Mouse (Mus musculus): ENCODE data around the gene Myocd.

The Myocd gene

DNA sequence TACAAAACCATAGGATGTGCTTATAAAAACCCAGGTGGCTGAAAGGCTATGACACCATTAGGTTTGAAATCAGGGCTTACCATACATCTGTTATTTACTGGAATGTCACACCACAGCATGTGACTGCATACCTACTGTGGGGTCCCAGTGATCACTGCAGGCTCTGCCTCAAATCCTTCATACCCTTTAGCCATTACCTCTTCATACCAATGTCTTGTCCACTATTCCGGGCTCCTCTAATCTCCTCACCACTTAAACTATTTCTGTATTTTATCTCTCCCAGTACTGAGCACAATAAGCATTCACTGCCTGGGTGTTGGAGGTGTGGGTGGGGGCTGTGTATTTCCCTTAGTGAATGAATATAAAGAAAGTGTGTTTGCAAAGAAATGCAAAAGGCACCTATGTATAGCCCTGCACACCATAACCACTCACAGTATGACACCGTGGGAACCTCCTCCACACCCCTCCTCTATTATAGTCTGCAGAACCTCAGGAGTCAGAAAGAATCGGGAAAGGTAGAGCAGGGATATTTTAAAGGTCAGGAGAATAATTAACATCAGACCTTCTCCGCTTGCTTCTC lies 126.9 kb downstream of the Myocd start:
- DNase-seq (ENCODE audit: extremely low read depth, low read depth) = no peak

DNA sequence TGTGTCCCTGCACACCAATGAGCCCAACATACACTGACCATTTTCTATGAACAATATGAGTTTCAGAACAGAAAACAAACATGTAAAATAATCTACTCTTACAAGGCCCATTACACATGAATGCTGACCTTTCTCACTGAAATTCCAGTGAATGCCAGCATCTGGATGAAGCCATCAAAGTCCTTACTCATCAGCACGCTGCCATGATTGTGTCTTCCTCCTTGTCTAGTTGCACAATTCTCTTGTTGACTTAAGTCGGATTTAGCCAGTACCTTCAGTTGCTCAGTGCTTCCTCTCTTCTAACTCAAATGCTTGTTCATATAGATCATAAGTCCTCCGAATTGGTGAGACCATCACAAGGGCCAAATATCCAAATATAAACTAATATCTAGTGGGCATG lies 130.8 kb downstream of the Myocd start:
- DNase-seq (ENCODE audit: extremely low read depth, low read depth) = no peak

DNA sequence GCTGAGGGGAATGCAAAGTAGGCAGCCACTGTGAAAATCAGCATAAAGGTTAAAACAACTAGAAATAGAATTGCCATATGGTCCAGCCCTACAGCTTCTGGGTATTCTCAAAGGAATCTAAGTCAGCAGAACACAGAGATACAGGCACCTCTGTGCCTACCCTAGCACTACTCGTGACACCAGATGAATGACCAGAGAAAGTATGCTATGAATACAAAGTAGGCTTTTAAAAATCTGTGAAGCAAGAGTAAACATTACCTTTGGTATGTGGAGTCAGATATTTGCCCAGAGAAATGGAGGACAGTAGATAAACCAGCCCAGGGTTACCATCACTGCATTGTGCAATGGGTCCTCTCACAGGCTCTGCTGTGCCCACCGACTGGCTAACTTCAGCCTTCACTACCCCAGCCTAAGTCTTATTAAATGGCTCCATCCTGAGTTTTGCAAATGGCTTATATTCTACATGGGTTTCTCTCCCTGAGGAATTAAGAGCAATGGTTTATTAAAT lies 132.6 kb downstream of the Myocd start:
- DNase-seq (ENCODE audit: extremely low read depth, low read depth) = no peak

DNA sequence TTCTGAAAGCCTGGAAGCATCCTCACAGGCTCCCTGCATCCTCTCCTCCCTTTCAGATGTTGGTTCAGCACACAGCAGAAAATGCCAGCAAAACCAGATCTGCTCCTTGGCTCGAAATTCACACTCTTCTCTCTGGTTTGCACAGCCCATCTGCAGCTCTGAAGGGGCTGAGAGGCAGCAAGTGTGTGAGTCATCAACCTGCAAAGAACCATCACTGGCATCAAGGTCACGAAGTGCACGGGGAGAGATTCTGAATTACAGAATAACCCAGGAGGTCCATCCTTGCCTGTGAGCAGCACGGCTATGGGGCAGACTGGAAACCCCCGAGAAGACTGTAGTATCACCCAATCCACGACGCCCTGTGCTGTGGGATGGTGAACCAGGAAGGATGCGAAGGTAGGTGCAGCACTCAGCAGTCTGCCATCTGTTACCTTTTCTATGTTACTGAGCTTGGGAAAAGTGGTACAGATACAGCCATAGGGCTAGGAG lies 134.5 kb downstream of the Myocd start:
- DNase-seq (ENCODE audit: extremely low read depth, low read depth) = no peak

DNA sequence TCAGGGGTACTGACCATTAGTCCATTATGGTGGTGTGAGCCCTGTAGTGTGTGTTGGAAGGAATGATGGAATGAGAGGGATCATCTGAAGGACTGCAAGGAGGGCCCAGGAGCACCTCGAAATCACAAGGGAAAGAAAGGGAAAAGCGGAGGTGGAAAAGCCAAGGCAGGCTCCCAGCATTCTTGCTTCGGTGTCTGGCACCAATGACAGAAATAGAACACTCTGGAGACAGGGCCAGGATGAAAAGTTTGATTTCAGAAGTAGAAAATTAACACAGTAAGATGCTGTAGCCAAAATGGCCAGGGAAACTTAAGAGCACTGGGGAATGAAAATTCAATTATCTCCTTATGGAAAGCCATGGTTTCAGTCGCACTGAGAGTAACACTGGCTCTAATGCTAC lies 136.1 kb downstream of the Myocd start:
- no peak for DNase-seq (ENCODE audit: extremely low read depth, low read depth)

DNA sequence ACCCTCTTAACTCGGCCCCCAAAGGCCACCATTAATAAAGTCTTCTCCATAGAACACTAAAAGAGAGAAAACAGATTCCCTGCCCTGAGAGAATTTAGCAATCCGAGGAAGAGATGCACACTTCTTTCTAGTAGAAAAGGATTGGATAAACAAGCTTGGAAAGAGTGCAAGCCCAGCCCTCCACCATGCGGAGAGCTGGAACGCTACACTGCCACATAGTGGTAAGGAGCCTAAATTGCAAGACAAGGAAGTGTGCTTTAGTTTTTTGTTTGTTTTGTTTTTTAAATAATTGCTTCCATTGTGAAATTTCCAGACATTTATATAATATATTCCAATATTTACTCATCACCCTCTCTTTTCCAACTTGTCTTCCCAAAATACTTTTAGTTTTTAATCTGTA lies 140.7 kb downstream of the Myocd start:
- no peak for DNase-seq (ENCODE audit: extremely low read depth, low read depth)

DNA sequence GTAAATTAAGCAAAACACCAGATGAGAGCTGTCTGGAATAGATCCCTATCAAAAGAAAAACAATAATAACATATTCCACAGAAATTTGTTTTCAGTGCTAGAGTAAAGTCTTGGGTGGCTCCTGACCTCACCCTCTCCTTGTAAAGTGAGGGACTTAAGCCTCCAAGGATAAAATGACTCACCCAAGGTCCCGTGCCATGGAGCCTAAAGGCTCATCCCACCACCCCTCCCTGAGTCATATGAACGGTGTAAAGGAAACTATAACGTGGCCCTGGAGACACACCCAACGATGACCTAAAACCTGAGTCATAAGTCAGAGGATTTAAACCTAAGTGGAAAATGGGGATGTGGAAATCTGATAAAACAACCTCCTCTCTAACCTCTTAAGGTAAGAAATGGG lies 141.1 kb downstream of the Myocd start:
- DNase-seq (ENCODE audit: extremely low read depth, low read depth) = no peak

DNA sequence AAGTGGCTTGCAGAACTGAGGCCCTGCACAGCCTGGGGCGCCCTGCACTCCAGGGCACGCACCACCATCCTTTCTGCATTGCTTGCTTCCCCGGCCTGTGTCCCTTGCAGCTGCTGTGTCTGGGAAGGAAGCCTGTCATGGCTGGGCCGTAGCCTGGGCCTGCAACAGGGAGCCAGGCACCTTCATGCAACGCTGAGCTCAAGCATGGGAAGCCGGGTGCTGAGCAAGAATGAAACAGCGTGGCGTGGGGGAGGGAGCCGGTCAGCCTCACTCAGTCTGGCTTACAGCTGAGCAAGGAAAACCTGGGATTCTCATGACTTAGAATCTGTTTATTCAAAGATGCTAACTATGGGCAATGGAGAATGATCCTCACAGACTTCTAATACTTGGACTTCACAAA lies 143.2 kb downstream of the Myocd start:
- no peak for DNase-seq (ENCODE audit: extremely low read depth, low read depth)

Data from MEL-GATA-1-ER (cell line).